Mouse (Mus musculus) retina, postnatal 1 day (tissue): Measurements from ENCODE around the gene Fastkd1.
"Not testable (repeated sequence)": the region's sequence is repeated elsewhere in the genome, so short reads cannot be mapped to it uniquely, and the experiment has no call there.

ENCODE experiments used
- DNase-seq: peaks from one replicate; pipeline ENCODE4 v3.0.0-alpha.2; 2012

The Fastkd1 gene

GRCm38 (mm10) chr2:69712981-69713625 lies at the start of gene Fastkd1:
Gene Fastkd1 (minus strand): TSS chr2:69713516.
- DNase-seq: peak; percentile 92

DNA sequence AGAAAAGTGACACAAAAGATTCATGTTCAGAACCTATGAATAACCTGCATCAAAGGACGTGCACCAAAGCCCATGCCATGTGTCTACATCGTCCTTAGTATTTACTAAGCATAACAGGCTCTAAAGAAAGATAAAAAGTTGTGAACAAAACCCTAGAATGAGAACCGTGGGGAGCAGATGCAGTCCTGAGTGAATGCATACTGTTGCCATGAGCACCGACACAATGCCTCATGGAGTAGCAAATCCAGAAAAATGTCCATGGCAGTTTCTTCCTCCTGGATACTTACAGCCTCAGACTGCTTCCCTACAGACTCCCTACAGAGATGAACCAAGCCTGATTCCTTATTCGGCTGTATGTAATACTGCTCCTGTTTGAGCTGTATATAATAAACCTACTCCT lies 47.7 kb upstream of the Fastkd1 start:
- no peak for DNase-seq

GRCm38 (mm10) chr2:69745091-69745490 lies 31.8 kb upstream of the Fastkd1 start:
- DNase-seq: no peak

DNA sequence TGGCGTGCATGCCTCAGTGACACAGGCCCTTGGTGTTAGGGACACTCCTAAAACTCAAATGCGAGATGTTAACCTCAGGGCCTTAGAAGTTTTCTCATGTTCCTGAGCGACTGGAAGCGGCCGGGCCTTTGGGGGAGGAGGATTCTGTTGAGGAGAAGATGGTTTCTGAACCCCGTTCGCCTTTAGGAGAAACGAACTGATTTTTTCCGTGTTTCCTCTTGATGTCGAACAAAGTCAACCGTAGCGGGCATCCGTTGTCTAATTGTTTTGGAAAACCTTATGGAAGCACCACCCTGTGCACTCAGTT lies 10.2 kb upstream of the Fastkd1 start:
- DNase-seq: no peak

- peak; percentile 96 for DNase-seq
These were observed 9.6 kb upstream of the Fastkd1 start for GRCm38 (mm10) chr2:69722650-69723518.

- DNase-seq: no peak
These were observed 8.9 kb upstream of the Fastkd1 start, which contains the start of gene Ppig for GRCm38 (mm10) chr2:69722273-69722649. Gene Ppig (plus strand): TSS chr2:69722545.

GRCm38 (mm10) chr2:69719121-69719520 lies 5.8 kb upstream of the Fastkd1 start:
- DNase-seq: no peak

DNA sequence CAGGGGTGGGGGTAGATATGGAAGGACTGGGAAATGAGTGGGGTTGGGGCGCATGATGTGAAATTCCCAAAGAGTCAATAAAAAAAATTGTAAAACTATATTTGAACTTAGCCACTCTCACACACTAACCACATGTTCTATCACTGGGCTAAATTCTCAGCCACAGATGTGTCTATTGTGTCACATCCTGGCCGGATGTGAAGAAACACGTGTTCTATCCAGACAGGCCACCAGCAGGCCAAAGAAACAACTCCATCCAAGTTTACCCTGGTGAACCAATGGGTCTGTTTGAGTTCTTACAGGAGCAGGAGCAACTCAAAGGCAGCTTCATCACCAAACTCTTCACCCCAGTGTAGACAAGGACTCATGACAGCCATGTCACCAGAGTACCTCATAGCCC lies 3.2 kb upstream of the Fastkd1 start:
- no peak for DNase-seq

DNA sequence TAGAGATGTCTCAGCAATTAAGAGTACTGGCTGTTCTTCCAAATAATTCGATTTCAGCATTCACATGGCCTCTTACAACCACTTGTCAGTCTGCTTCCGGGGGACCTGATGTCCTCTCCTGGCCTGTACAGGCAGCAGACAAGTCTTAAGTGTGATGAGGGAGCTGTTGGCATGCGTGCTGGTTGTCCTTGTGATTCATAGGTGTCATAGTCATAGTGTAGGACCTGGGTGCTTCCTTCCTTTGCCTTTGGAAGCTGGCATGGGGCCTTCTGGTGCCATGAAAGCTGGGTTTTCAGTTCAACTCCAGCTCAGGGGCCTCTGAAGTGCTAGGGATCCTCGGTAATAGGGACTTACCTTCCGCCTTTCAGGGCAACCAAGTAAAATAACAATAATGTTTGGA lies 810 bp upstream of the Fastkd1 start:
- DNase-seq: no peak

- DNase-seq: no peak
These were observed 304 bp upstream of the Fastkd1 start for GRCm38 (mm10) chr2:69713626-69714014.

GRCm38 (mm10) chr2:69712171-69712570 lies 1.1 kb downstream of the Fastkd1 start:
- DNase-seq: no peak

- DNase-seq: no peak
These were observed 12.9 kb downstream of the Fastkd1 start for GRCm38 (mm10) chr2:69700446-69700845.

DNA sequence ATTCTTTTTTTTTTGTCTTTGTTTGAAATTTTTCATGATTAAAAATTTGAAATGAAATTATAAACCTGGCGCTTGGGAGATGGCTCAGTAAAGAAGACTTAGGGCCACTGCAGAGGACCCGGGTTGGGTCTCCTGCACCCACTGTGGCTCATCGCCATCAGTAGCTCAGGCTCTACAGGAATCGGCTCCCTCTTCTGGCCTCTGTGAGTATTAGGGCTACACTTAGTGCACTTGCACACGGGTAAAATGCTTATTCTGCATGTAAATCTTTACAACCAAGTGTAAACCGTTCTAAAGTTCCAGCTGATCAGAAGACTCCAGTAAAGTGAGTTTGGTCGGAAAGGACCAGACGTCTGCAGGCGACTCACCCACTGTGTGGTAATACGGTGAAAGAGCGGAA lies 19.8 kb downstream of the Fastkd1 start:
- no peak for DNase-seq

- no peak for DNase-seq
These were observed 22.5 kb downstream of the Fastkd1 start for GRCm38 (mm10) chr2:69690843-69691242.

DNA sequence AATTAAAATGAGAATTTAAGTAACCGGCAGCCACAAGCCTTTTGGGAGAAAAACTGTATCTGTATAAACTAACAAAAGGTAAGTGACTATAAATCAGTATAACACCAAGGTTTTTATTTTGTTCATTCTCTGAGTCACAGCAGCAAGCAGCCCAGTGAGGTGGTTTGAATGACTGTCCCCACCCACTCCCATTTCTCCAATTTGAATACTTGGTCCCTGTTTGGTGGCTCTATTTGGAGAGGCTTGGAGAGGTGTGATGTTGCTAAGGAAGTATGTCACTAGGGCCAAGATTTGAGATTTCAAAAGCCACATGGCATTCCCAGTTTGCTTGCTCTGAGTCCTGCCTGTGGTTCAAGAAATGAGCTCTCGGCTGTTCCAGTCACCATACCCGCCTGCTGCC lies 23.1 kb downstream of the Fastkd1 start:
- no peak for DNase-seq

DNA sequence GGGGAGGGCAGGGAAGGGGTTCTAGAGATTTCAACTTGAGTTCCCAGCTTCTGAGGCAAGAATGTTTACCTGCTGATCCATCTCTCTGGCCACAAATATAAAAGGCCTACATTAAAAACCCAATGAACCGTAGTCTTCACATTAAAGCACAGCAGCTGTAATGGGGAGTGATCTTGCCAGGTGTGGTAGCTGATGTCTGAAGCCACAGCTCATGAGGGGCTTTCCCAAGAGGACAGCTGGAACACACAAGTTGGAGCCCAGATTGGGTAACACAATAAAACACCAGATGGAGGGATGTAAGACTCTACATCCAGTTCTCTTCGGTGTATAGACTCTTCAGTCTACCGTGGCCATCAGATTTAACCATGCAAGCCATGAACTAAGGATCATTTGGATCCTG lies 28.8 kb downstream of the Fastkd1 start:
- no peak for DNase-seq

DNA sequence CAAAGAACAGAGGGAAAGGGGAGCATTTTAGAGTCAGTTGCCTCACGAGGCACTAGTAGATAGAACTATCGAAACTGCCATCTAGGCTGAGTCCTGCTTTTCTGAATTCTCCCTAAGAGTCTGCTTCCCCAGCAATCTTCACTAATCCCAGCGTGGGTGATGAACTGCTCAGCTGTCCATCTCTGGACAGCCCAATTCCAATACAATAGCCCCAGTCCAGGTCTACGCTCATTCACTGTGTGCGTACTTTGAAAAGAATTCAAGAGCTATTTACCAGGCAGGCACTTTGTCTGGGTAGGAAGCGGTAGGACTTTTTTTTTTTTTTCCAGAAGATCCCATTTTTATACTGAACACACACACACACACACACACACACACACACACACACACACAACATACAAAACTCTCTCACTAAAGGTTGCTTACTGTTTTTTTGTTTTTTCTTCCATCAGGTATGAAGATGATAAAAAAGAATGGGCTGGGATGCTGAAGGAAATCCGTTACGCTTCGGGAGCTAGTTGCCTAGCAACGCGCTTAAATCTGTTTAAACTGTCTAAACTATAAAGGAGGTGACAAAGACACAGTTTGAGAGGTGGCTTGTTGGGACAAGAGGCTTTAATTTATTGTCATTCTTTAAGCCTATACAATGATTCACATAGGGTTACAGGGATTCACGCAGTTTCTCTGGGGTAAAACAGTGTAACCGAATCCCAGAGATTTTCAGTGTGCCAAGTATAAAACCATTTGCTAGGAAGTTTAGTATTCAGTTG lies 30.1 kb downstream of the Fastkd1 start:
- DNase-seq: peak; percentile 33

DNA sequence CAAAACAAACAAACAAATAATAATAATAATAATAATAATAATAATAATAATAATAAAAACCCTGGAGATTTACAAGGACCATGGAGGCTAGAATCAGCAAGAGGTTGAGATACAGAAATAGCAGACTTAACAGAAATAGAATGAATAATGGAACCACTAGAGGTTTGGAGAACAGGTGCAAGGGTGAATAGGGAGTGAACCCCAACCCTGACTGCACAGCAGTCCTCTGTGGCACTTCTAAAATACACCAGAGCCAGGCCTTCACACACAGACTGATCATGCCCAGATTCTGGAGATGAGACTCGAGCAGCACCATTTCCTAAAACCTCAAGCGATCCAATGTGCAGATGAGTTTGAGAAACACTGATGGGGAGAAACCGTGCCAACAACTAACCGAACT lies 31.4 kb downstream of the Fastkd1 start:
- no peak for DNase-seq

DNA sequence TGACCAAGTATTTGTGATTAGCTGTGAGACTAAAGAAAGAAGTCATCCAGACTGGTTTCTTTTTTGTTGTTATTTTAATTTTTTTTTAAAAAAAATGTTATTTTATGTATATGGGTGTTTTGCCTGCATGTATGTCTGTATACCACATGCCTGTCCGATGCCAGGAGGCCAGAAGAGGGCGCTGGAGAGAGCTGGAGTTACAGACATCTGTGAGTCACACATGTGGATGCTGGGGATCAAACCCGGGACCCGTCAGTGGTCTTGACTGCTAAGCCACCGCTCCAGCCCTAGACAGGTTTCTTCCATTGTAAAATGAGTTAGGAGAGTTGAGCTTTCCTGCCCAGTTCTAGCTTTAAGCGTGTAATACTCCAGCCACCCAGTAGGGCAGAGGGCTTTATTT lies 33.3 kb downstream of the Fastkd1 start:
- DNase-seq: peak; percentile 6

DNA sequence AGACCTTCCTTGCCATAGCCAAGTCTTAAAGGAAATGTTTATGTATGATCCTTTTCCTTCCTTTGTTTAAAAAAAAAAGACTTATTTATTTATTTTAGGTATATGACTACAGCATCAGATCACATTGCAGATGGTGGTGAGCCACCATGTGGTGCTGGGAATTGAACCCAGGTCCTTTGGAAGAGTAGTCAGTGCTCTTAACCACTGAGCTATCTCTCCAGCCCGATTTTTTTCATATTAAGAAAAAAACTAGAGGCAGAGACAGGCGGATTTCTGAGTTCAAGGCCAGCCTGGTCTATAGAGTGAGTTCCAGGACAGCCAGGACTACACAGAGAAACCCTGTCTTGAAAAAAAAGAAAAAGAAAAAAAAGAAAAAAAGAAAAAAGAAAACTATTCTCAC lies 36.1 kb downstream of the Fastkd1 start:
- DNase-seq: not testable (repeated sequence)

GRCm38 (mm10) chr2:69676713-69677112 lies 36.6 kb downstream of the Fastkd1 start:
- DNase-seq: peak; percentile 15

- DNase-seq: no peak
These were observed 38.0 kb downstream of the Fastkd1 start for GRCm38 (mm10) chr2:69675266-69675665.

- DNase-seq: no peak
These were observed 39.6 kb downstream of the Fastkd1 start for GRCm38 (mm10) chr2:69673723-69674122.

- DNase-seq: no peak
These were observed 43.5 kb downstream of the Fastkd1 start, which contains the start of gene Klhl41 for GRCm38 (mm10) chr2:69669853-69670252. Gene Klhl41 (plus strand): TSS chr2:69670120.
